Mouse (Mus musculus): ENCODE measurements around the gene Pdk1. TPM values are rescaled to one million over a fixed set of nuclear protein-coding genes. Genes with fewer than 3 reads are reported as not detected.

Pdk1 gene
- 33.8 and 44.4 TPM in 2 replicates for total RNA-seq (2021)
- long read RNA-seq, full-length matches to known transcripts, result 23 of 41 reads
- long read RNA-seq, partial matches to known transcripts, result 16 of 41 reads
- long read RNA-seq, other reads (novel, unspliced or antisense), result 2 of 41 reads

GRCm38 (mm10) chr2:71872801-71873443 lies at the start of gene Pdk1:
Pdk1 (plus strand) TSS chr2:71873224.
- peak; percentile 100 for DNase-seq

GRCm38 (mm10) chr2:71824146-71824545 lies 48.9 kb upstream of the Pdk1 start:
- DNase-seq, result peak; percentile 30

- DNase-seq, result no peak
Observed at GRCm38 (mm10) chr2:71827711-71828110, 45.3 kb upstream of the Pdk1 start.

GRCm38 (mm10) chr2:71828928-71829327 lies 44.1 kb upstream of the Pdk1 start:
- no peak for DNase-seq

GRCm38 (mm10) chr2:71833626-71834025 lies 39.4 kb upstream of the Pdk1 start:
- no peak for DNase-seq

- no peak for DNase-seq
Observed at GRCm38 (mm10) chr2:71834371-71834770, 38.7 kb upstream of the Pdk1 start.

- DNase-seq, result no peak
Observed at GRCm38 (mm10) chr2:71835556-71835955, 37.5 kb upstream of the Pdk1 start.

GRCm38 (mm10) chr2:71836232-71836631 lies 36.8 kb upstream of the Pdk1 start:
- DNase-seq, result no peak

- no peak for DNase-seq
Observed at GRCm38 (mm10) chr2:71837261-71837660, 35.8 kb upstream of the Pdk1 start.

GRCm38 (mm10) chr2:71837791-71838190 lies 35.2 kb upstream of the Pdk1 start:
- DNase-seq, result peak; percentile 80

GRCm38 (mm10) chr2:71843316-71843715 lies 29.7 kb upstream of the Pdk1 start:
- no peak for DNase-seq

- peak; percentile 52 for DNase-seq
Observed at GRCm38 (mm10) chr2:71844906-71845305, 28.1 kb upstream of the Pdk1 start.

- peak; percentile 37 for DNase-seq
Observed at GRCm38 (mm10) chr2:71852161-71852560, 20.9 kb upstream of the Pdk1 start.

- DNase-seq, result no peak
Observed at GRCm38 (mm10) chr2:71855076-71855475, 17.9 kb upstream of the Pdk1 start.

- no peak for DNase-seq
Observed at GRCm38 (mm10) chr2:71863531-71864173, 9.4 kb upstream of the Pdk1 start.

- no peak for DNase-seq
Observed at GRCm38 (mm10) chr2:71865022-71865421, 8.0 kb upstream of the Pdk1 start.

GRCm38 (mm10) chr2:71865935-71866334 lies 7.1 kb upstream of the Pdk1 start:
- no peak for DNase-seq

GRCm38 (mm10) chr2:71866565-71866964 lies 6.5 kb upstream of the Pdk1 start:
- DNase-seq, result no peak

- no peak for DNase-seq
Observed at GRCm38 (mm10) chr2:71867019-71867418, 6.0 kb upstream of the Pdk1 start.

- DNase-seq, result no peak
Observed at GRCm38 (mm10) chr2:71867480-71867879, 5.5 kb upstream of the Pdk1 start.

GRCm38 (mm10) chr2:71868256-71868655 lies 4.8 kb upstream of the Pdk1 start:
- no peak for DNase-seq

GRCm38 (mm10) chr2:71872141-71872540 lies 883 bp upstream of the Pdk1 start:
- DNase-seq, result no peak

GRCm38 (mm10) chr2:71873474-71874322 lies 674 bp downstream of the Pdk1 start:
- peak; percentile 21 for DNase-seq

All from adrenal gland, postnatal 25 days (tissue).